Mouse (Mus musculus) ES-Bruce4 (cell line): Measurements from ENCODE around the gene Adgrg5.

ENCODE experiments used
- CTCF ChIP-seq: IDR thresholded peaks from one replicate; pipeline ENCODE4 v1.8.1; 2011; ENCODE audit warnings: low read depth, low read length
- POLR2A ChIP-seq: IDR thresholded peaks from one replicate; pipeline ENCODE4 v1.8.1; 2011; ENCODE audit warnings: low read length; ENCODE audit not compliant: insufficient read depth

- TF ChIP-seq CTCF (no peak), POLR2A (no peak)
Measured at GRCm38 (mm10) chr8:94916311-94916959, 7.1 kb upstream of the Adgrg5 start.
